Mouse (Mus musculus): ENCODE measurements around the gene Tmem186. TPM values are rescaled to one million over a fixed set of nuclear protein-coding genes. Genes with fewer than 3 reads are reported as not detected.

Gene Tmem186
- 18.6 and 20.3 TPM in 2 replicates for polyA plus RNA-seq (2012; rRNA removed)

DNA sequence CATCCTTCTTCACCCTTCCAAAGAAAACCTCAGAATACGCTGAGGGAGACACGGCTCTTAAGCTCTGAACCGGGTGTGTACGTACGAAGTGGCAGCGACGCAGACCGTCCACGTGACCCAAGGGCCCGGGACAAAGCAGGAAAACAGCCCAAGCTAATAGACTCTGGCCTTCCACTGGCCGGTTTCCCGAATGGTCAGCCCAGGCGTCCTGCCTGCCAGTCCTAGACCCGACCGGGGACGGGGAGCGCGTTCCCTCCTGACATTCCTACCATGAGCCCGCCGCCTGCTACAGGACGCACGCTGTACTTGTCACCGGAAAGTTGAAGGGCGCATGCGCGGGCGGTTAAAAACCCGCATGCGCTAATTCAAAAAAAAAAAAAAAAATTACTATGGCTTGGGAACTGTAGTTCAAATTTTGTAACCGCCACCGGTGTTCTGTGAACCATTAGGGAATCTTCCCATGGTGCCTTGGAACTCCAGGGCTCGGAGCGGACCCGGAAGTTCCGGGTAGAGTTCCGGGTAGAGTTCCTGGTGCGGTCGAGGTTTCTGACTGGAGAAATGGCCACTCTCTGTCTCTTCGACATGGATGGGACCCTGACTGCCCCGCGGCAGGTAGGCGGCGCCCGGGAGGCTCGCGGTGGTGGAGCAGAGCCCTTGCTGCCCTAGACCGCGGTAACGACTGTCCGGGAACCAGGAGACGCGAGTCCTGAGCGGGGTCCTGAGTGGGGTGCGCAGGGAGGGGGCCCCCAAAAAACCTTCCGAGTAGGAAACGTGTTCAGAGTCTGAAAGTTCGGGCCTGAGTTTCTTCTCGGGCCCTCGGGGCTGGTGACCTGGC is at the start of gene Tmem186, which contains the start of gene Pmm2:
Tmem186 (minus strand) TSS at position 496 of the 835 bp plus-strand sequence.
Pmm2 (plus strand) TSS at position 458 of the 835 bp plus-strand sequence.

GRCm38 (mm10) chr16:8680470-8680869 is 43.0 kb upstream of the Tmem186 start, which contains the start of gene Gm5767:
TSS of gene Gm5767 (plus strand) at chr16:8680770.

DNA sequence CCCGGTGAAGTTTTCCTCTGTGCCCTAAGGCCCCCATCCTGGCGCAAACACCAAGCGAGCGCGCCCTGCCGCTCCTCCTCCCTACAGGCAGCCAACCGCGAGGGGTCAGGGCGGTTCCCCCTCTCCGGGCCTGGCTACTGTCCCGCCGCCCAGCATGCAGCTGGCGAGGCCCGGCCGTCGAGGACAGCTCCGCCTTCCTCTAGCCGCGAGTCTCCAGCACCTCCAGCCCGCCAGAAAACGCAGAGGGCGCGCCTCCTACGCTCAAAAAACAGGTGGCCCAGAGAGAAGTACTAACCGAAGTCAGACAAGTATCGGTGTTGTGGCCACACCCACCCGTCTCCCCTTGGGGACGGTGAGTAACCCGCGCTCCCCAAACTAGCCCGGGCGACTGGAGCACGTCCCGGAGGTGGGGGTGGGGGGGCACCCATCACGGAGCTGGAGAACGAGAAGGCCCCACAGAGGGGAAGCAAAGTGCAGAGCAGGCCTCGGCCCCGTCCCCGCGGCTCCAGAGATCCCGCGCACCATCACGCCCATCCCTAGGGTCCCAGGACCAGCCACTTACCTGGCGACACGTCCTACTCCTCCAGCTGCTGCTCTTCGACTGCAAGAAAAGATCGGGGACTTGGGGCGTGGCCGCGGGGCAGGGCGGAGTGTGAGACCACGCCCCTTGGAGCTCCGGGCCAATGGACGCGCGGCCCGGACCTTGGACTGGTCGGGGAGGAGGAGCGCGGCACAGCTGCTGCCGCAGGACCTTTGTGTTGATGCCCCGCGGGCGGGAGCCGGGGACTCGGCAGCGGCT is 34.2 kb upstream of the Tmem186 start, which contains the start of gene Carhsp1:
Carhsp1 (minus strand) TSS at position 605 of the 799 bp plus-strand sequence.

Other genes starting within 250 kb of the Tmem186 start
- gene Tmem114, start 212.6 kb downstream of the Tmem186 start, polyA plus RNA-seq (2012; rRNA removed), result 3.2 and 3.3 TPM in 2 replicates
- 51.3 and 51.9 TPM in 2 replicates for gene Mettl22, start 166.9 kb downstream of the Tmem186 start, polyA plus RNA-seq (2012; rRNA removed)
- 25.5 and 34.0 TPM in 2 replicates for gene Abat, start 124.3 kb downstream of the Tmem186 start, polyA plus RNA-seq (2012; rRNA removed)
- 59.9 and 78.4 TPM in 2 replicates for gene Pmm2, start within 50 bp of the Tmem186 start, polyA plus RNA-seq (2012; rRNA removed)
- gene Carhsp1, start 34.4 kb upstream of the Tmem186 start, polyA plus RNA-seq (2012; rRNA removed), result 236 and 272 TPM in 2 replicates
- gene Gm5767, start 43.1 kb upstream of the Tmem186 start, polyA plus RNA-seq (2012; rRNA removed), result 0.31 and 0.41 TPM in 2 replicates
- 17.5 and 20.4 TPM in 2 replicates for gene Usp7, start 154.6 kb upstream of the Tmem186 start, polyA plus RNA-seq (2012; rRNA removed)
- 14.4 and 14.7 TPM in 2 replicates for gene 1810013L24Rik, start 192.4 kb upstream of the Tmem186 start, polyA plus RNA-seq (2012; rRNA removed)

Measured in ovary, adult 2 months (tissue).